Mouse (Mus musculus) liver, postnatal 0 days (tissue): Measurements from ENCODE around the gene Ccdc61. TPM values are rescaled to one million over a fixed set of nuclear protein-coding genes. Genes with fewer than 3 reads are reported as not detected.

Source experiments
- ATAC-seq: fragments of 200-750 bp; cut with Nextera tagmentation; 2 replicates; pipeline ENCODE4 v1.8.0; 2017; ENCODE audit warnings: mild to moderate bottlenecking, moderate library complexity
- DNase-seq: peaks from one replicate; pipeline ENCODE4 v3.0.0-alpha.2; 2016
- H3K27ac ChIP-seq: fragments of 300-500 bp; sonication (generic); 2 replicates; pipeline ENCODE4 v1.5.1; 2014; ENCODE audit warnings: antibody characterized with exemption, moderate library complexity, mild to moderate bottlenecking, low read depth
- H3K27me3 ChIP-seq: fragments of 300-500 bp; sonication (generic); 2 replicates; pipeline ENCODE4 v1.6.1; 2014; ENCODE audit warnings: low read length, control low read depth, mixed read lengths; ENCODE audit not compliant: insufficient read depth
- H3K36me3 ChIP-seq: fragments of 300-500 bp; sonication (generic); replicated peaks from 2 replicates; pipeline ENCODE4 v1.6.1; 2014; ENCODE audit warnings: mild to moderate bottlenecking, control low read depth, low read length, moderate library complexity, mixed read lengths; ENCODE audit not compliant: insufficient read depth
- H3K4me1 ChIP-seq: fragments of 300-500 bp; sonication (generic); 2 replicates; pipeline ENCODE4 v1.6.1; 2014; ENCODE audit warnings: antibody characterized with exemption, mild to moderate bottlenecking, control low read depth; ENCODE audit not compliant: insufficient read depth
- H3K4me2 ChIP-seq: fragments of 300-500 bp; sonication (generic); 2 replicates; pipeline ENCODE4 v1.6.1; 2014; ENCODE audit warnings: low read depth, mild to moderate bottlenecking, low read length, moderate library complexity, mixed read lengths
- H3K4me3 ChIP-seq: fragments of 300-500 bp; sonication (generic); 2 replicates; pipeline ENCODE4 v1.5.1; 2014; ENCODE audit warnings: low read depth, low read length
- H3K9ac ChIP-seq: fragments of 300-500 bp; sonication (generic); replicated peaks from 2 replicates; pipeline ENCODE4 v1.6.1; 2014; ENCODE audit warnings: mild to moderate bottlenecking, moderate library complexity
- H3K9me3 ChIP-seq: fragments of 300-500 bp; sonication (generic); 2 replicates; pipeline ENCODE4 v1.6.1; 2016; ENCODE audit warnings: mild to moderate bottlenecking, control low read depth, low read length, mixed read lengths
- CTCF ChIP-seq: sonication (generic); IDR thresholded peaks from 2 replicates; pipeline ENCODE4 v1.5.1; 2016; ENCODE audit warnings: antibody characterized with exemption, low read depth
- EP300 ChIP-seq: IDR thresholded peaks from 2 replicates; pipeline ENCODE4 v1.6.1; 2016; ENCODE audit warnings: antibody characterized with exemption, low read depth, mild to moderate bottlenecking
- WGBS: fragments of 180-500 bp; shearing (Covaris S2); extraction: QIAGEN DNeasy Blood & Tissue Kit; methylation state at CpG from one replicate; pipeline ENCODE4 v1.1.7; 2014; ENCODE audit not compliant: insufficient replicate concordance; 5-methylcytosine and 5-hydroxymethylcytosine counted together
- polyA plus RNA-seq: library from polyadenylated mRNA; unstranded; fragments of >200 nt; fragmentation: Nextera tagmentation; extraction: Ambion mirVana; gene quantifications from 2 replicates; pipeline ENCODE4 v1.2.1, GENCODE M21; 2015

The Ccdc61 gene
- 5.6 and 7.5 TPM in 2 replicates for polyA plus RNA-seq

GRCm38 (mm10) chr7:18910241-18910831, at the start of gene Ccdc61:
Gene Ccdc61 (minus strand): TSS chr7:18910415.
- WGBS: 1% methylated on average over 33 of the region's 33 CpGs
- Histone ChIP-seq H3K4me1 (peaks cover 7% of the 10 kb centered on the region; the same call in 1 of the 2 replicates), H3K27me3 (no peaks in the 10 kb centered on the region), H3K4me2 (peak within 1 kb of the TSS; percentile 80), H3K9me3 (no peaks in the 10 kb centered on the region), H3K4me3 (peak within 1 kb of the TSS; percentile 69), H3K27ac (no peak within 1 kb of the TSS), H3K9ac (peak within 1 kb of the TSS; percentile 64), H3K36me3 (peaks cover 3% of the 10 kb centered on the region; the same call in 1 of the 2 replicates)
- peak; percentile 96 for DNase-seq
- peak; percentile 100 for ATAC-seq
- TF ChIP-seq EP300 (peak; percentile 58; the same call in 1 of the 2 replicates), CTCF (no peak)

GRCm38 (mm10) chr7:18959446-18959845, 49.2 kb upstream of the Ccdc61 start:
- H3K4me3 ChIP-seq: no peak overlapping the region
- no peak for DNase-seq
- H3K9ac ChIP-seq: no peak overlapping the region
- peaks cover 12% of the 10 kb centered on the region; the same call in 1 of the 2 replicates for H3K4me1 ChIP-seq
- ATAC-seq: peak; percentile 38; the same call in 1 of the 2 replicates
- H3K36me3 ChIP-seq: no peaks in the 10 kb centered on the region
- 23% methylated on average over 8 of the region's 8 CpGs for WGBS
- no peak overlapping the region for H3K27ac ChIP-seq
- H3K9me3 ChIP-seq: no peaks in the 10 kb centered on the region
- peaks cover 80% of the 10 kb centered on the region for H3K27me3 ChIP-seq
- no peak overlapping the region for H3K4me2 ChIP-seq
- peak; percentile 48; the same call in 1 of the 2 replicates for TF ChIP-seq EP300
- TF ChIP-seq CTCF: no peak

GRCm38 (mm10) chr7:18958384-18958766, 48.2 kb upstream of the Ccdc61 start:
- peak overlapping the region; percentile 47 for H3K4me3 ChIP-seq
- H3K9ac ChIP-seq: 0 out of 2 replicates have a peak overlapping the region, but pooled peaks have one; percentile 21
- no peaks in the 10 kb centered on the region for H3K36me3 ChIP-seq
- H3K27me3 ChIP-seq: peaks cover 70% of the 10 kb centered on the region
- no peak overlapping the region for H3K27ac ChIP-seq
- 0 out of 2 replicates have a peak, but pooled peaks have one; percentile 7 for ATAC-seq
- WGBS: 1% methylated on average over 21 of the region's 21 CpGs
- peaks cover 12% of the 10 kb centered on the region; the same call in 1 of the 2 replicates for H3K4me1 ChIP-seq
- no peak for TF ChIP-seq CTCF
- TF ChIP-seq EP300: no peak
- no peak for DNase-seq
- peak overlapping the region; percentile 88 for H3K4me2 ChIP-seq
- no peaks in the 10 kb centered on the region for H3K9me3 ChIP-seq

- no peak overlapping the region for H3K27ac ChIP-seq
- TF ChIP-seq EP300 (no peak), CTCF (no peak)
- WGBS: 1% methylated on average over 77 of the region's 107 CpGs
- no peaks in the 10 kb centered on the region for H3K9me3 ChIP-seq
- ATAC-seq (peak; percentile 74), DNase-seq (peak; percentile 58)
- peaks cover 11% of the 10 kb centered on the region; the same call in 1 of the 2 replicates for H3K4me1 ChIP-seq
- H3K9ac ChIP-seq: peak overlapping the region; percentile 26; the same call in 1 of the 2 replicates
- H3K4me2 ChIP-seq: peak overlapping the region; percentile 88
- peaks cover 64% of the 10 kb centered on the region for H3K27me3 ChIP-seq
- no peaks in the 10 kb centered on the region for H3K36me3 ChIP-seq
- H3K4me3 ChIP-seq: peak overlapping the region; percentile 47
Measured at GRCm38 (mm10) chr7:18957569-18958383, 47.6 kb upstream of the Ccdc61 start.

GRCm38 (mm10) chr7:18951397-18951796, 41.2 kb upstream of the Ccdc61 start:
- ATAC-seq: no peak
- H3K9me3 ChIP-seq: no peaks in the 10 kb centered on the region
- no peak for TF ChIP-seq EP300
- TF ChIP-seq CTCF: no peak
- H3K27me3 ChIP-seq: peaks cover 14% of the 10 kb centered on the region; the same call in 1 of the 2 replicates
- WGBS: 14% methylated on average over 15 of the region's 15 CpGs
- H3K27ac ChIP-seq: no peak overlapping the region
- H3K4me3 ChIP-seq: no peak overlapping the region
- H3K4me1 ChIP-seq: no peaks in the 10 kb centered on the region
- no peak overlapping the region for H3K4me2 ChIP-seq
- H3K36me3 ChIP-seq: no peaks in the 10 kb centered on the region
- peak; percentile 63 for DNase-seq
- no peak overlapping the region for H3K9ac ChIP-seq
